Mouse (Mus musculus): Measurements from ENCODE around the gene Knl1. TPM values are rescaled to one million over a fixed set of nuclear protein-coding genes. Genes with fewer than 3 reads are reported as not detected.

Knl1 gene
- total and polyA plus RNA-seq, 2 experiments from 2014 or later, result 1.5 to 3.7 TPM

DNA sequence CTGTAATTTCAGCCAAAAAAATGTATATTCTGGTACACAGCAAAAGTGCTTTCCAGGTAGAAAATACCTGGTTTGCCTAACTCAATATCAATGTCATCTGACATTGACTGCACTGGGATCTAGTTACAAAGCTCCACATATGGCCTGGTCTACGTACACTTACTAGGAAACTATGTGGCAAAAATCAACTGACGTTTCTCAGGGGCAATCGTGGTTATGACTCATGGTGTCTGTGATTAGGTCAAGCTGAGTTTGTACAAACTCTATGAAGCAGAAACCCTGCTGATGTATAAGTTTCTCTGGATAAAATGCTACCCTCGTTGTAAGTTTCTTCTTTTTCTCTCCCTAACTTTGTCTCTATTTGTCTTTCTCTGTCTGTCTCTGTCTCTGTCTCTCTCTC is 14.7 kb upstream of the Knl1 start:
- H3K9me3 ChIP-seq (ENCODE audit: low read length), result no peaks in the 10 kb centered on the region
- no peak overlapping the region for H3K27ac ChIP-seq (ENCODE audit: low read depth, low read length)
- H3K4me2 ChIP-seq (ENCODE audit: low read depth, low read length, poor library complexity, severe bottlenecking), result no peak overlapping the region
- peaks cover 10% of the 10 kb centered on the region; the same call in 1 of the 2 replicates for H3K4me1 ChIP-seq (ENCODE audit: insufficient read depth, low read length)
- no peak overlapping the region for H3K4me3 ChIP-seq (ENCODE audit: low read depth, low read length)
- WGBS, result 68% methylated on average over 4 of the region's 4 CpGs
- no peak overlapping the region for H3K9ac ChIP-seq (replicated peaks; ENCODE audit: low read length, poor library complexity, severe bottlenecking)
- ATAC-seq (ENCODE audit: low FRiP score), result no peak
- no peak for TF ChIP-seq CTCF (IDR thresholded peaks at IDR 0.05)
- peaks cover 6% of the 10 kb centered on the region for H3K36me3 ChIP-seq (ENCODE audit: insufficient read depth, low read length)
- no peaks in the 10 kb centered on the region for H3K27me3 ChIP-seq (ENCODE audit: insufficient read depth, low read length)
- DNase-seq (ENCODE audit: low spot score), result no peak

GRCm38 (mm10) chr2:119034656-119035396 is 12.1 kb upstream of the Knl1 start, which contains the start of gene Rpusd2:
TSS of gene Rpusd2 (plus strand) at chr2:119034790.
- peak within 1 kb of the TSS; percentile 80 for H3K27ac ChIP-seq (ENCODE audit: low read depth, low read length)
- peak within 1 kb of the TSS; percentile 94 for H3K4me3 ChIP-seq (ENCODE audit: low read depth, low read length)
- H3K4me2 ChIP-seq (ENCODE audit: low read depth, low read length, poor library complexity, severe bottlenecking), result peak within 1 kb of the TSS; percentile 70
- peaks cover 22% of the 10 kb centered on the region for H3K36me3 ChIP-seq (ENCODE audit: insufficient read depth, low read length)
- H3K9me3 ChIP-seq (ENCODE audit: low read length), result no peaks in the 10 kb centered on the region
- peak; percentile 97 for ATAC-seq (ENCODE audit: low FRiP score)
- under 1% methylated on average over 43 of the region's 49 CpGs for WGBS
- peak; percentile 45; the same call in 1 of the 2 replicates for TF ChIP-seq CTCF (IDR thresholded peaks at IDR 0.05)
- DNase-seq (ENCODE audit: low spot score), result peak; percentile 97
- H3K27me3 ChIP-seq (ENCODE audit: insufficient read depth, low read length), result no peaks in the 10 kb centered on the region
- peaks cover 4% of the 10 kb centered on the region; the same call in 1 of the 2 replicates for H3K4me1 ChIP-seq (ENCODE audit: insufficient read depth, low read length)
- H3K9ac ChIP-seq (replicated peaks; ENCODE audit: low read length, poor library complexity, severe bottlenecking), result peak within 1 kb of the TSS; percentile 71

DNA sequence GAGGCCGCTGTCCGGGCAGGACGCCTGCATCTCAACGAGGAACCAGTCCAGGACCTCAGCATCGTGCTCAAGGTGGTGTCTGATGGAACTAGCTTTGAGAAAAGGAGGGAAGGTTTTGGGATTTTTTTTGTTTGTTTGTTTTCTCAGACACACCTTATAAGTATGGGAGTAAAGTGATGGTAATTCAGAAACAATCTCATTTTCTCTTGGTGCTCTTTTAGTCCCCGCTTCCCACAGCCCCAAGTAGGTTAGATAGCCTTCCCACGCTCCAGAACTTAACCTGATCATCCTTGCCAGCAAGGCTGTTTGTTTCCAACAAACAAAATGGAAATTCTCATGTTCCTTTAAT is 11.5 kb upstream of the Knl1 start:
- no peak overlapping the region for H3K27ac ChIP-seq (ENCODE audit: low read depth, low read length)
- peak overlapping the region; percentile 71 for H3K9ac ChIP-seq (replicated peaks; ENCODE audit: low read length, poor library complexity, severe bottlenecking)
- peak overlapping the region; percentile 70 for H3K4me2 ChIP-seq (ENCODE audit: low read depth, low read length, poor library complexity, severe bottlenecking)
- H3K9me3 ChIP-seq (ENCODE audit: low read length), result no peaks in the 10 kb centered on the region
- peaks cover 4% of the 10 kb centered on the region; the same call in 1 of the 2 replicates for H3K4me1 ChIP-seq (ENCODE audit: insufficient read depth, low read length)
- no peak for TF ChIP-seq CTCF (IDR thresholded peaks at IDR 0.05)
- DNase-seq (ENCODE audit: low spot score) (no peak), ATAC-seq (ENCODE audit: low FRiP score) (no peak)
- no peaks in the 10 kb centered on the region for H3K27me3 ChIP-seq (ENCODE audit: insufficient read depth, low read length)
- 9% methylated on average over 7 of the region's 7 CpGs for WGBS
- H3K36me3 ChIP-seq (ENCODE audit: insufficient read depth, low read length), result peaks cover 22% of the 10 kb centered on the region
- H3K4me3 ChIP-seq (ENCODE audit: low read depth, low read length), result peak overlapping the region; percentile 94

DNA sequence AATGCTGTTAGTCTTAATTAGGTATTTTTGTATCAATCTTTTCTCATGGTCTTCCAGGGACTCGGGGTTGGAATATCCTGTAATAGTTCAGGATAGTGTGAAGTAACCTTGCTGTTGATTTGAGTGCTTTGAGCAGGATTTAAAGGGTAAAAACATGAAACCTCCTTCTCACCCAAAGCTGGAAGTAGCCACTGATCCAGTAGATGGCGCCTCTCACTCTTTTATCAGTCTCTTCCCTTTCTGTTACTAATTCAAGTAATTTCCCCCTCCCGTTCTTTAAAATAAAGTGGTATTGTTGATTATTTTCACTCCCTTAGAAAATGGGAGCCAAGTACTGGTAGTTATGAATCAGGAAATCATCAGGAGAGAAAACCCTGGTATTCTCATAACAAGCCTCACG is 6.0 kb upstream of the Knl1 start:
- Histone ChIP-seq H3K9ac (replicated peaks; ENCODE audit: low read length, poor library complexity, severe bottlenecking) (no peak overlapping the region), H3K9me3 (ENCODE audit: low read length) (no peaks in the 10 kb centered on the region), H3K27me3 (ENCODE audit: insufficient read depth, low read length) (no peaks in the 10 kb centered on the region), H3K4me3 (ENCODE audit: low read depth, low read length) (no peak overlapping the region), H3K36me3 (ENCODE audit: insufficient read depth, low read length) (peaks cover 22% of the 10 kb centered on the region), H3K4me2 (ENCODE audit: low read depth, low read length, poor library complexity, severe bottlenecking) (no peak overlapping the region), H3K27ac (ENCODE audit: low read depth, low read length) (no peak overlapping the region), H3K4me1 (ENCODE audit: insufficient read depth, low read length) (no peaks in the 10 kb centered on the region)
- DNase-seq (ENCODE audit: low spot score), result peak; percentile 66
- WGBS, result 41% methylated on average over 4 of the region's 4 CpGs
- peak; percentile 74 for TF ChIP-seq CTCF (IDR thresholded peaks at IDR 0.05)
- ATAC-seq (ENCODE audit: low FRiP score), result no peak

DNA sequence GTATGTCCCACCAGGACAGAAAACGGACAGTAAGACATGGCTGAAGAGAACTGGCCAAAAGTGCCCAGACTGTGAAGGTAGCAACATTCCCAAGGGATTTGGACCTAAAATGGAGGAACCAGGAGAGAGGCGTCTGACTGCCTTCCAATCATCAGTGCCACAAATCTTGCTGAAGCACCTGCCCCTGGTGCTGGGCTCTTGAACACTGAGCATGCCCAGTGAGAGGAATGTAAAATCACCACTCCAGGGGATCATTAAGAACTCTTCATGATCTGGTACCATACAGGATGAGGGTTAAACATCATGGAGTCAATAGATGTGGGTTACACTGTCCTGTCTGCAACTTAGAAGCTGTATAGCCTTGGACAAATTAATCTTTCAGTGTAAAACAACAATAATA is 1.8 kb upstream of the Knl1 start:
- no peaks in the 10 kb centered on the region for H3K9me3 ChIP-seq (ENCODE audit: low read length)
- no peaks in the 10 kb centered on the region for H3K27me3 ChIP-seq (ENCODE audit: insufficient read depth, low read length)
- no peak overlapping the region for H3K4me2 ChIP-seq (ENCODE audit: low read depth, low read length, poor library complexity, severe bottlenecking)
- ATAC-seq (ENCODE audit: low FRiP score) (no peak), DNase-seq (ENCODE audit: low spot score) (no peak)
- no peak overlapping the region for H3K4me3 ChIP-seq (ENCODE audit: low read depth, low read length)
- TF ChIP-seq CTCF (IDR thresholded peaks at IDR 0.05), result no peak
- no peaks in the 10 kb centered on the region for H3K4me1 ChIP-seq (ENCODE audit: insufficient read depth, low read length)
- no peak overlapping the region for H3K27ac ChIP-seq (ENCODE audit: low read depth, low read length)
- H3K36me3 ChIP-seq (ENCODE audit: insufficient read depth, low read length), result no peaks in the 10 kb centered on the region
- no peak overlapping the region for H3K9ac ChIP-seq (replicated peaks; ENCODE audit: low read length, poor library complexity, severe bottlenecking)
- 60% methylated on average over 2 of the region's 2 CpGs for WGBS

GRCm38 (mm10) chr2:119047849-119048248 is 930 bp downstream of the Knl1 start:
- H3K9ac ChIP-seq (replicated peaks; ENCODE audit: low read length, poor library complexity, severe bottlenecking), result no peak overlapping the region
- peak overlapping the region; percentile 77 for H3K4me2 ChIP-seq (ENCODE audit: low read depth, low read length, poor library complexity, severe bottlenecking)
- DNase-seq (ENCODE audit: low spot score), result no peak
- H3K27me3 ChIP-seq (ENCODE audit: insufficient read depth, low read length), result no peaks in the 10 kb centered on the region
- no peak for TF ChIP-seq CTCF (IDR thresholded peaks at IDR 0.05)
- H3K4me3 ChIP-seq (ENCODE audit: low read depth, low read length), result peak overlapping the region; percentile 88
- no peaks in the 10 kb centered on the region for H3K9me3 ChIP-seq (ENCODE audit: low read length)
- no peaks in the 10 kb centered on the region for H3K4me1 ChIP-seq (ENCODE audit: insufficient read depth, low read length)
- ATAC-seq (ENCODE audit: low FRiP score), result no peak
- no peak overlapping the region for H3K27ac ChIP-seq (ENCODE audit: low read depth, low read length)
- H3K36me3 ChIP-seq (ENCODE audit: insufficient read depth, low read length), result no peaks in the 10 kb centered on the region
- WGBS, result 23% methylated on average over 4 of the region's 4 CpGs
